Mouse (Mus musculus): Measurements from ENCODE around the gene Tnrc18.

GRCm38 (mm10) chr5:142690343-142690742 is 127.1 kb downstream of the Tnrc18 start:
- TF ChIP-seq CTCF (conservative IDR thresholded peaks at IDR 0.05; ENCODE audit: low read length) (no peak), NANOG (IDR thresholded peaks at IDR 0.05; ENCODE audit: borderline replicate concordance, low read length) (no peak)

Data from E14TG2a.4 (cell line).